Mouse (Mus musculus) ZHBTc4 (cell line): ENCODE data around the gene Gtsf1l.
A peak's percentile ranks its signal among the peaks of the same experiment; 100 is the strongest.

Experiments
- DNase-seq: peaks from one replicate; pipeline ENCODE4 v3.0.0-alpha.2; 2011; ENCODE audit warnings: low read depth, low spot score

Gene Gtsf1l

DNA sequence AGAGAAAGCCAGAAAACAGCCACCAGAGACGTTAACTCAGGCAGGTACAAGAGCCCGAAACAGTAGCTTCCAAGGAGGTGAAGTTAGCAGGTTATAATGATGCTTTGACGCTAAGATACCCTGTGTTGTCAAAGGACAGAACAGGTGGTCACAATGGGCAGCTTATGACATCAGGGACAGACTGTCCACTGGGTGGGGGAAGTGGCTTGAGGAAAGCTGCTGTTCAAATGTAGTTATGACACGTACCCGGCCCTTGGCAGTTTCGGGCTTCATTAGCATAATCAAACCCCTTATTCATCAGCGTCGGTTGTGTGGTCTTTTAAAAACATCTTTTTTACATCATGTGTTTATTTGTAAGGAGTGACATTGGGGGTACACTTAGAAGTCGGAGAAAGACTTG, at the start of gene Gtsf1l:
TSS of gene Gtsf1l (minus strand) at position 128 of the 400 bp plus-strand sequence.
- DNase-seq, result no peak

DNA sequence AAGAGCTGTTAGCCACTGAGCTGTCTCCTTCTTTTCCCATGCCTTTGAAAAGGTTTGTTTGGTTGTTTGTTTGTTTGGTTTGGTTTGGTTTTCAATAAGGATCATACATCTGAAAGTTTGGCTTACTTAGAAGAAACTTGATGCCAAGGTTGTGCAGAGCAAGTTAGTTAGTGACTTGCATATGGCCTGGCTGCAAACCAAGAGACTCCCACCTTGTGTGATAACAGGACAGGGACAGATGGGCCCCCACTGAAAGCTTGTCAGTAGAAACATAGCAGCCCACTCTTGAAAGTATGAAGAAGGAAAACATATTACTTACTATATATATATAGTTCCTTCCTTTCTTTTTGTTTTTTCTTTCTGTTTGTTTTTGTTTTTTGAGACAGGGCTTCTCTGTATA, 49.3 kb upstream of the Gtsf1l start:
- DNase-seq, result no peak

DNA sequence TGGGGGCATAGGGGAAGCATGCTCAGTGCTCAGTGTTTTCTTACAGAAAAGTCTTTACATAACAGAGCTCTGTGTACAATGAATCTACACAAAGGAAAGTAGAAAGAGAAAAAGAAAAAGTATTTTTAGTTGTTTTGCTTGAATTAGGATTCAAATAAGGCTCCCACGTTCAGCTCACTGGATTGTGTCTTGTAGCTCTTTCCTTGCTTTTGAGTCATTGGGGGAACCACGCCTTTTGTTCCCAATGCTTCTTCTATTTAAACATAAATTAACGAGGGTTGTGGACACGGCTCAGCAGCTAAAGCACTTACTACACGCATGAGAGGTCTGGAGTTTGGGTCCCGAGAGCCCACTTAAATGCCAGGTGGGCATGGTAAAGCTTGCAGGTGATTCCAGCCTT, 48.3 kb upstream of the Gtsf1l start:
- DNase-seq, result no peak

DNA sequence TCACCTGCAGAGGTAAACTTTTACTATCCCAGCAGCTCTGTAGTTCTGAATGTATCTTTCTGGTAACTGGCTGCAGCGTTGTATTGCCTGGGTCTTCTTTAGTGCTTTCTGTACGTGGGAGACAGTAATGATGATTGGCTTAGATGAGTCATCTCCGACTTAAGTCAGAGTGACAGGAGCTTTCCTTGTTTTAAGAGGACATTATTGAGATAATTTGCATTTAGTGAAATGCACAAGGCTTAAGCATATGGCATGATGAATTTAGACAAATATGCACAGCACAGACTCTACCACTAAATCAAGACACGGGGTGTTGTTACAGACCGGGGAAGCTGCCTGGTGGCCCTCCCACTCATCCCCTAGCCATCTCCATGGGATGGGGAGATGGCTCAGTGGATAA, 44.7 kb upstream of the Gtsf1l start:
- DNase-seq, result no peak

DNA sequence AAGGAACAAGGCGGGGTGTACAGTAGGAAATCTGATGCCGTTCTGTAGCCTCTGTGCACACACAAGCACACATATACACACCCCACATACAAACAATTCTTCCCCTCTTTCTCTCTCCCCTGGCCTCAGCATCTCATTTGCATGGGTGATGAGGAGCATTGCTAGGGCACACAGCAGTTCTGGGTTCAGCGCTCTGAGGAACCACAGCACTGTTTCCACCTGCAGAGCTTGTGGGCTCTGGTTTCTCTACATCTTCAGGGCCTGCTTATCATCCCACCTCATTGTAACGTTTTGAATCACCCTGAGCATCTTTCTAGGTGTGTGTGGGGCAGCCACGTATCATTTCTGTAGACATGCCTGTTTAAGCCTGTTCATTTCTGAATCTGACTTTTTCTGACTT, 43.2 kb upstream of the Gtsf1l start:
- no peak for DNase-seq

DNA sequence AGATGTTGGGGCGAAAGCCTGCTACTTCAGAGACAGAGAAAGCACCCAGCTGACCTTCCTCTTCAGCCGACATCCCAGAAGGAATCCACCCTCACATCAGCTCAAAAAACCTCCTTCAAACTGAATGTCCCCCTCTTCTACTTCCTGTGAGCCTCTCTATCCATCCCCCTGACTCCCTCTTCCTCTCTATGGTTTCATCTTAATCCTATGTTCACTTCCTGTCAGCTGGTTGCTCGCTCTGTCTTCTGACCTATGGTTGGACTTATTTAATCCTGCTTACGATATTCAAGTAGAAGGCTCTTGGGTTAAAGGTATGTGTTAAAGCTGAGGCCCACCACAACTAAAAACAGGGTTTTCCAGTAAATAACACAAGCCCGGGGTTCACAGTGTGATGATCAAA, 35.8 kb upstream of the Gtsf1l start:
- no peak for DNase-seq

DNA sequence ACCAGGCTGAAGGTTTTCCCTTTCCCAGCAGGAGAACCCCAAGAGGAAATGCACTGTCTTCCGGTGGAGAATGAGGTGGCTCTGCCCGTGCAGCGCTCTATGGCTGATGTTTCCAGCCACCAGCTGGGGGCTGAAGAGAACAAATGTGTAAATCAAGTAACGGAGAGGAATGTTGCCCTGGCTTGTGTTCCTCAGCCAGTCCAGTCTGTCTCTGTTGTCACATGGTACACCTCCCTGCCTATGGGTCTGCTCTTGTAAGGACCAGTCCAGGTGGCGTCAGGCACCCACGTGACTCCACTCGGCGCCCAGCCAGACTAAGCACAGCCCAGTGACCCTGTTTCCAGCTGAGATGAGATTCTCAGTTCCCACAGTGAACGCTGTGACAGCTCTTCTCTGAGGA, 34.7 kb upstream of the Gtsf1l start:
- DNase-seq, result peak; percentile 94

DNA sequence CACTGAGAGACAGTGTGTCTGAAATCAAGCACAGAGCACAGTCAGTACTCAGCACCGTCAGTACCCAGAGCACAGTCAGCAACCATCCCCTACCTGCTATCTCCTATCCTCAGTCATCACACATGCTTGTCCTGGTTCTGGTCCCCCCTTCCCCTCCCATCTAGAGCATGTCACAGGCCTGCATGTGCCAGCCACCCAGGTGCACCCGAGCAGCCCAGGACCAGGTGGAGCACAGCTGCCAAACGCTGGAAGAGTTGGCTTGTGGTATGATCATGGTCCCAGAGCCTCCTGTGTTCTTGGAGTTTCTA, 33.7 kb upstream of the Gtsf1l start:
- no peak for DNase-seq

DNA sequence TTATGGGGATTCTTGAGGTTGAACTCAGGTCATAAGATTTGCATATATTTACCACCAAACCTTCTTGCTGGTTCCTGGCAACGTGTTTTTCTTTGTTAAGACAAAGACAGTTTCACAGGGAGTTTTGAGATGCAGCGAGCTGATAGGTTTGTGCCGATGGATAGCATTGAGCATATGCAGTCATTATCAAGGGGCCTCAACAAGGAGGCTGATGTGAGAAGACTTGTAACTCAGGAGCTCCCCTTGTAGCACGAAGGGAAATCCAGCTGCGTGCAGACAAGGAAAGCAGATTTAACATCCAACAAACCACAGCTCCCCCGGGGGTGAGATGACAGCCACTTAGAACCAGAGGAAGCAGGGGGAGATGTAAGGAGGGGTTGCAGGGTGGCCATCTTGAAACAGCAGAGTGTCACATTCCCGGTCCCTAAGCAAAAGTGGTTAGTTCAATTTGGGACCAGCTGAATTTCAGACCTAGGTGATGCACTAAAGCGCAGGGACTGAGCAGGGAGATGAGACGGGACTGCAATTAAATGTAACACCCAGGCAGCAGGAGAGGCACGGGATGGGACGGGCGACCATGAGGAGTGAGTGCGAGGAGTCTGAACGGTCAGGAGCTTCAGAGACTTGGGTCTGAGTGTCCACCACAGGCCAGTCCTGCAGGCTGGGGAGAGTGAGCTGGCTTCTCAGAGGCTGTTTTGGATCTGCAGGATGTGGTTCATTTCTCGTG, 33.1 kb upstream of the Gtsf1l start:
- no peak for DNase-seq

DNA sequence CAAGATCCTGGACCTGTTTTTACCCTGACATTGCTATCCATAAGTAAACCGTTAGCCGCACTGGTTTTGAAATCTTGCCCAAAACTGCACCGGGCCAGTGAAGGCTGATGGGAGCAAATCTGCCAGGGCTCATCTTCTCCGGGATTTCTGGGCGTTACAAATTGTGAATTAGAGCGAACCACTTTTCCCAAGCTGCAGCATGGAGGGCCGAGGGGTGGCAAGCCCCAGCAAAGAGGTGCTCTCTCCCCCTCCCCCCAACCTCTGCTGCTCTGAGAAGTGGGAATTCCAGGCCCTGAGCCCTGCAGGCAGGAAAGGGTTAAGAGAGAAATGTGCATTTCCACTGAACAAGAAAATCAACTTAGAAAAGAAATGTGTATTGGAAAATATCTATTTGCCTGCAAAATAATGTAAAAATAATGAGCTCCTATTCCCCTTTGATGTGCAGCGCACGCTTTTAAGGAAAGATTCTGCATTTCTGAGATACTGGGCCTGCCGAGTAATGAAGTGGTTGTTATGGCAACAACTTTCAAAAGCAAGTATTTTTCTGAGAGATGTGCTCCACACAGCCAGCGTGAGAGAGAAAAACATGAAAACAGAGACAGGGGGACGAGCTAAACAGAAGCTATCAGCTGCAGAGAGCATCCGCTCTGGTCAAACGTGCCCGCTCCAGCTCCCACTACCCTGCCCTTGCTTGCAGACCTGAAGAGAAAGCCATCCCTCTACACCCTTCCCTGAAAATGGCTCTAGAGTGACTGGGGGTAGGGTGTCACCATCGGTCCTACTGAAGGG, 24.0 kb upstream of the Gtsf1l start:
- no peak for DNase-seq

DNA sequence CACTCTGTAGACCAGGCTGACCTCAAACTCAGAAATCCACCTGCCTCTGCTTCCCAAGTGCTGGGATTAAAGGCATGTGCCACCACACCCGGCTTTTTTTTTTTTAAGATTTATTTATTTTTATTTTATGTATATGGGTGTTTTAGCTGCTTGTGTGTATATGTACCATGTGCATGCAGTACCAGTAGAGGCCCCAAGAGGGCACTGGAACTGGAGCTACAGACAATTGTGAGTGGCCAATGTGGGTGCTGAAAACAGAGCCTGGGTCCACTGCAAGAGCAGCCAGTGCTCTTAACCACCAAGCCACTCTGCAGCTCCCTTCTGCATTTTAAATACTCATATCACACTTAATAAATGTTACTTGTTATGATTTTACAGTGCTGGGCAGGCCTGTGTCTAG, 23.1 kb upstream of the Gtsf1l start:
- DNase-seq, result peak; percentile 71

DNA sequence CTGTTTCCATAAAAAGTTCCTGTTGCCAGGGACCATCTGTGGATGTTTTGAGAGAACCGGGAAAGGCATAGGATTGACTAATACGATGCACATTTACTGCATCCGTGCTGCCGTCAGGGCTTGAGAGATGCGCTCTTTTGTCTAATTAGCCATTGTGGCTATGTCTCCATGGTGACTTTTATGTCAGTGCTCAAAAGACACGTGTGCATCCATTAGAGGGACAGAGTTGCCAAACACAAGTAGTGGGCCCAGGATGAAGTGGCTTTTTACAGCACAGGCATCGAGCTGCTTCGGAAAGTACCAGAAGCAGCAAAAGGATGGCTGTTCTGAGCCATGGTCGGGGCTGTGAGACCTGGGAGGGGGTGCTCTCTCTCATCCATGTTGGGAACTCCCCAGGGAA, 20.7 kb upstream of the Gtsf1l start:
- no peak for DNase-seq

DNA sequence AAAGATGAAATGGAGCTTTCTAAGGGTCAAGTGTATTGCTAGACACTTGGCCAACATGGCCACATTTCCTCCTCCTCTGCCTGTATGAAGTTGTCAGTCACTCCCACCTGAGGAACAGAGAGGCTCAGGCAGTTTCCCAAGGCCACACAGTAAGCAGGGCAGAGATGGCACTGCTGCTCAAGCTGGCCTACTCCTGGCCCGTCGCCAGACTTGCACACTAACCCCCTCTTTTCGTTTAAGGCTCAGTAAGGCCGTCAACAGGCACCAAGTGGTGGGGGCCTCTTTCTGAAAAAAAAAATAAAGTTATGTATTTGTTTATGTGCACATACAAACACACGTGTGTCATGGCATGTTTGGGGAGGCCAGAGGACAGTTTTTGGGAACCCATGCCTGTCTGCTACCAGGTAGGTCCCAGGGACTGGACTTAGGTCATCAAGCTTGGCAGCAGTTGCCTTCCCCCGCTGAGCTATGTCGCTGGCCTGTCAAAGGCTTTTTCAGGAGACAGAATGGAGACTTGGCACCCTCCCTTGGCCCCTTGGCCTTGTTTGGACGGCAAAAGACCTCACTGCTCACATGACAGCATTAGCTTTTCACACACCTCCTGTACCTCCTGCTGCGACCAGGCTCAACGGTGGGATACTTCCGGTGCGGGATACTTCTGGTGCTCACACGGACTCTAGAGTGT, 16.6 kb upstream of the Gtsf1l start:
- no peak for DNase-seq

DNA sequence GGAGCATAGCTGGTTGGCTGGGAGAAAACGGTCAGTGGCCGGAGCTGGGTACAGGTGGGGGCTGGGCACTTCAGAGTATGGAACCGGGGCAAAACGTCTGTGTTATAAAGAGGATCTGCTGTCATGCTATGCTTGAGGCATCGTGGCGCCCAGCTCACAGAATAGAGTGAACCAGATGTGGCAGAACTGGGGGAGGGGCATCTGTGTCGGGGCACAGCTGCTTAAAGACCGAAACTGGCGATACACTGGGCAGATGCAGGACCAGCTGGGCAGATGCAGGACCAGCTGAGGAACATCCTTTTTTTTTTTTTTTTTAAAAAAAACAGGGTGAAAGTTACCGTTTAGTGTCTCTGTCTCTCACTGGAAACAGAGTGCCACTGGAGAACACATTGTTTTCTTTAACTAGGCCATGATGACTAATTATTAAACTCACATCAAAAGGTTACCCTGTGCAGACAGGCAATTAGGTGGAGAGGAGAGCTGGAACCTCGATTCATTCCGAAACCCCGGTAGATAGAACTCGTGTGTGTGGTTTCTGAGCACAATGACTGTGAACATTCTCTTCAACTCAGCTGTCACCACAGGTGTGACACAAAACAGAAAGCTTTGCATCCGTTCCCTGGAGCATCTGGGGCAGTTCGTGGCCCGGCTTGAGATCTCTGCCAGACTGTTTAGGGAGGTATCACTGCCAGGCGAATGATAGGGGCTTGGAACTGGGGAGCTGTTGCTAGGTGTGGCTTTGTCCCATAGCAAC, 15.4 kb upstream of the Gtsf1l start:
- DNase-seq, result no peak

DNA sequence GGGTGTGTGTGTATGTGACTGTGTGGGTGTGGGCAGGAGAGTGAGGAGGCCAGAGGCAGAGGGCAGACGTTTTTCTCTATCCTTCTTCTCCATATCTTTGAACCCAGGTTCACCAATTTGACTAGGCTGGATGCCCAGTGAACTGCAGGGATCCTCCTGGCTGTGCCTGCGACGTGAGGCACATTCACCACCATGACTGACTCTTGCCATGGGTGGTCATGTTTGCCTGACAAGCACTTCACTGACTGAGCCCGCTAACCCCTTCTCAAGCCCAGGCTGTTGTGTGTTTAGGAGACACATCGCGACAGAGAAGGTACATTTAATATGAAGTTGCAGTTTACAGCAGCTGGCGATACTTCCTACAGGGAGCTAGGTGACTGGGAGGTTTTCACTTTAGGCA, 14.6 kb upstream of the Gtsf1l start:
- no peak for DNase-seq

DNA sequence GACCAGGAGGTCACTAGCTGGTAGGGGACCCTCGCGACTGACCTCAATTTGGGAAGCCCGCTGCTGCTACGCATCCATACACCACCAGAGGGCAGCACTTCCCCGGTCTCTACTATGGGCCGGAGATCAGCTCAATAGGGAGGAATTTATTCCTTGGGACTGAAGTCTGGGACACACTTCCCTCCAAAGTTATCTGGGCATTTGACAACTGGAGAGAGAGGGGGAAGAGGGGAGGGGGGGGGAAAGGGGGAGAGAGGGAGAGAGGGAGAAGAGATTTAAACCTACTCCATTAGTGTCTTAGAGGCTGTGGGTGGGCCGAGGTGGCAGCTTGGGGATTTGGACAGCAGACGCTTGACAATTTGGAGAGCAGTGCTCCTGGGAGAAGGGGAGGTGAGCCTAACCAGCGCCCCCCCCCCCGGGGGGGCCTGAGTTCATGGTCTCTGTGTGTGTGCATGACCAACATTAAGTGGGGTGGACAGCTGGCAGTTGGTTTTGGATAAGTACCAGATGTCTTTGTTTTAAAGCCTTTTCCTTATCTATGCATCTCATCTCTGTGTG, 14.1 kb upstream of the Gtsf1l start:
- peak; percentile 68 for DNase-seq

DNA sequence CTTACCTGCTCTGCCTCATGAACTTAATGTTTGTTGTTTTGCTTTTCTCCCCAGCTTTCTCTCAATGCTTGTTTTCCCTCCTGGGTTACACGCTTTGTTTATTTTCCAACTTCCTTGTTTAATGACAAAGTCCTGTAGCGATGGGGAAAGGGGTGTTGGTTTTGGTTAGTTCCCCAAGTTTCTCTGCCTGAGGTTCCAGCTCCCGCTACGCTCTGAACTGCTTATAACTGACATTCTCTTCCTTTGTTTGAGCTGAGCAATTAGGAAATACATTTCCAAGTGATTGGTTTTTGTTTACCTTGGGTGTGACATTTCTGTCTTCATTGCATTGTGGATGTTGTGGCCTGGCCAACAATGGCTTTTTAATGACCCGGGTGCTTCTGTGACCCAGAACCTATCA, 12.9 kb upstream of the Gtsf1l start:
- DNase-seq, result no peak

DNA sequence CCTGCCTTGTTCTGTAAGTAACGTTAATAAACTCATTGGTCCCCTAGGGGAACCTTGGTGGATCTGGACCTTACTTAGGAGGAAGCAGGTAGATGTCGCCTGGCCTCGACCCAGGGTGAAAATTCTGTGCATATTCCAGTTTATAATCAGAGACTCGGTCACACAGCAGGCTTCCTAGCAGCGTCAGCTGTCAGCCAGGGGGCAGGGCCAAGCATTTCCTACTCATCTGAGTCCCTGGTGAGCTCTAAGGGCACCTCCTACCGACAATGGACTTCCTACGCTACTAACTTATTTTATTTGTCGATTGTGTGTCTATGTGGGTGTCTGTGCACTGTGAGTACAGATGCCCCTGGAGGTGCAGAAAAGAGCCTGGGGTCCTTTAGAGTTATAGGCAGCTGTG, 12.3 kb upstream of the Gtsf1l start:
- DNase-seq, result no peak

DNA sequence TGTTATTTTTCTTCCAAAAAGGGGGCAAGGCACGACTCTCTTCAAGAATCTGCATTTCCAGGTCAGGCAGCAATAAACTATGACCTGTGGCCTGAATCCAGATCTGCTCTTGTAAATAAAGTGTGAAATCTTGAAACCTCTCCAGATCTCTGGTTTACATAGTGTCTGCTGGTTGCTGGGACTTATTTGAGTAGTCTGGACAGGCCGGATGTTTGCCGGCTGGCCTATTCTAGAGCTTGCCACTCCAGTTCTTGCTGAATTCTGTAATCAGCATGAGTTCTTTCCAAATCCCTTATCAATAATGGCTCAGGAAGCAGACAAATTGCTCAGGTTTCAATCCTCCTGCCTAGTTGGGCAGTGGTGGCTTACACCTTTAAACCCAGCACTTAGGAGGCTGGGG, 8.1 kb upstream of the Gtsf1l start:
- no peak for DNase-seq

DNA sequence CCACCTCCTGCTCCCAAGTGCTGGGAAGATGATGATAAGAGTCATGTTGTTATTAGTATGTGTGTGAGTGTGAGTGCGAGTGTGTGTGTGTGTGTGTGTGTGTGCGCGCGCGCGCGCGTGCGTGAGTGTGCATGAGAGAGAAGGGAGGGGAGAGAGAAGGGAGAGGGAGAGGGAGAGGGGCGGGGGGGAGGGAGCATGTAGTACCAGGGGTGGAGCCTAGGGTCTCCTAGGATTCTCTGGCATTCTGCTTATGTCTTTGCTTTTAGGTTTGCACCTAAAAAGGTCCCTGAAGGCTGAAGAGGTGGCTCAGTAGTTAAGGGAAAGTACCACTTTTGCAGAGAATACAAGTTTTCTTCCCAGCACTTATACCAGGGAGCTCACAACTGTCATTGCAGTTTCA, 7.3 kb upstream of the Gtsf1l start:
- DNase-seq, result peak; percentile 62

DNA sequence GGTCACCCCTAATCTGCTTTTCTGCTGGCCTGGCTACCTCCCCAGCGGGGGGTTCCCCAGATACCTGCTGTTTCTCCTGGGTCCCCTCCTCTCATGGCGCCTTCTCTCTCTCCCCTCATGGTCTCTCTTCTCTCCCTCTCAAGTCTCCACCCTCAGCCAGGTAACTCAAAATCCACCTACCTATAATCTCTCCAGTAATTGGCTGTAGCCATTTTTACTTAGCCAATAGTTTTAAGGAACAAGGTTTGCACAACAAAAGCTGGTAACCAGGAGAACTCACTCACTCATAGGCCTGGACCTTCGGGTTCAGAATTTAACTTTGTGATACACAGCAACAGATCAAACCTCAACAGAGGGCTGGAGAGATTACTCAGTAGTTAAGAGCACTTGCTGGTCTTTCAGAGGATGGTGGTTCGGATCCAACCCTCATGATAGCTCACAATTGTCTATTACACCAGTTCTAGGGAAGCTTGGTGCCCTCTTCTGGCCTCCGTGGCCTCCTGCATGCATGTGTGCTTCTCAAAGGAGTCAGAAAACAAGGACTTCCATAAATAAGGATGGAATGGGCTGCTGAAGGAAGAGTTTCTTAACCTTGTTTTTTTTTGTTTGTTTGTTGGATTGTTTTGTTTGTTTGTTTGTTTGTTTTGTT, 1.9 kb upstream of the Gtsf1l start:
- DNase-seq, result peak; percentile 95
